Mouse (Mus musculus) bone marrow, adult 2 months (tissue): ENCODE measurements around the gene Il6ra.

Experiments used
- CTCF ChIP-seq: fragments of 200-500 bp; IDR thresholded peaks from 2 replicates; pipeline ENCODE4 v1.5.1; 2011; ENCODE audit warnings: low read length, control low read depth; ENCODE audit not compliant: control insufficient read depth, insufficient read depth
- POLR2A ChIP-seq: fragments of 200-500 bp; IDR thresholded peaks from 2 replicates; pipeline ENCODE4 v1.6.1; 2011; ENCODE audit warnings: low read depth, mild to moderate bottlenecking, control low read depth, low read length, borderline replicate concordance; ENCODE audit not compliant: control insufficient read depth

DNA sequence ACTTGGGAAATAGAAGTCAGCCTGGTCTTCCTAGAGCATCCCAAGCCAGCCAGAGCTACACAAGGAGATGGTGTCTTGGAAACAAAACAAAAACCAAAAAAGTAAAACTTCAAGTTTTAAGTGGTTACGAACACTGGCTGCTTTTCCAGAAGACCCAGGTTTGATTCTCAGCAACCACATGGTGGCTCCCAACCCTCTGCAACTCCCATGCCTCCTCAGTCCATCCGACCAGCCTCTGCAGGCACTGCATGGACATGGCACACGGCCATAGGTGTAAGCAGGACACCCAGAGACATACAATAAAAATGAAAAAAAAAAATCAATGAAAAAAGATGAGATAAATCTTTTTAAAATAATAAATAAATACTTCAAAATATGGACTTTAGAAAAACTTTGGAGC lies 33.7 kb downstream of the Il6ra start:
- TF ChIP-seq CTCF: no peak
- TF ChIP-seq POLR2A: no peak
